Mouse (Mus musculus) heart, embryonic 13.5 days (tissue): ENCODE measurements at regions not wholly inside any gene's neighbourhood (a gene's known extent, or its start where the extent isn't known, plus 50 kb on each side); places are given as distances from the start of the nearest gene placed in this dataset.
A peak's percentile ranks its signal among the peaks of the same experiment; 100 is the strongest.
"Not testable (repeated sequence)": the region's sequence is repeated elsewhere in the genome, so short reads cannot be mapped to it uniquely, and the experiment has no call there.

Experiments
- ATAC-seq: fragments of 200-750 bp; cut with Nextera tagmentation; 2 replicates; pipeline ENCODE4 v1.8.0; 2017; ENCODE audit warnings: moderate TSS enrichment; ENCODE audit not compliant: insufficient number of reproducible peaks, low FRiP score, low TSS enrichment; ENCODE audit errors: extremely low read depth
- H3K27ac ChIP-seq: fragments of 300-500 bp; sonication (generic); replicated peaks from 2 replicates; pipeline ENCODE4 v1.5.1; 2015; ENCODE audit warnings: moderate library complexity, mild to moderate bottlenecking, inconsistent platforms
- H3K27me3 ChIP-seq: fragments of 300-500 bp; sonication (generic); replicated peaks from 2 replicates; pipeline ENCODE4 v1.6.1; 2015; ENCODE audit warnings: mild to moderate bottlenecking, inconsistent platforms
- H3K36me3 ChIP-seq: fragments of 300-500 bp; sonication (generic); 2 replicates; pipeline ENCODE4 v1.6.1; 2015; ENCODE audit warnings: mild to moderate bottlenecking, inconsistent platforms
- H3K4me1 ChIP-seq: fragments of 300-500 bp; sonication (generic); 2 replicates; pipeline ENCODE4 v1.6.1; 2015; ENCODE audit warnings: inconsistent platforms
- H3K4me2 ChIP-seq: fragments of 300-500 bp; sonication (generic); 2 replicates; pipeline ENCODE4 v1.6.1; 2015; ENCODE audit warnings: inconsistent platforms, mild to moderate bottlenecking, moderate library complexity
- H3K4me3 ChIP-seq: fragments of 300-500 bp; sonication (generic); 2 replicates; pipeline ENCODE4 v1.5.1; 2015; ENCODE audit warnings: moderate library complexity, mild to moderate bottlenecking, inconsistent platforms
- H3K9ac ChIP-seq: fragments of 300-500 bp; sonication (generic); 2 replicates; pipeline ENCODE4 v1.6.1; 2015; ENCODE audit warnings: inconsistent platforms, mild to moderate bottlenecking, moderate library complexity
- H3K9me3 ChIP-seq: fragments of 300-500 bp; sonication (generic); 2 replicates; pipeline ENCODE4 v1.6.1; 2016; ENCODE audit warnings: inconsistent platforms
- WGBS: fragments of 180-500 bp; shearing (Covaris S2); methylation state at CpG from one replicate; pipeline ENCODE4 v1.1.7; 2015; ENCODE audit warnings: mixed read lengths; 5-methylcytosine and 5-hydroxymethylcytosine counted together

DNA sequence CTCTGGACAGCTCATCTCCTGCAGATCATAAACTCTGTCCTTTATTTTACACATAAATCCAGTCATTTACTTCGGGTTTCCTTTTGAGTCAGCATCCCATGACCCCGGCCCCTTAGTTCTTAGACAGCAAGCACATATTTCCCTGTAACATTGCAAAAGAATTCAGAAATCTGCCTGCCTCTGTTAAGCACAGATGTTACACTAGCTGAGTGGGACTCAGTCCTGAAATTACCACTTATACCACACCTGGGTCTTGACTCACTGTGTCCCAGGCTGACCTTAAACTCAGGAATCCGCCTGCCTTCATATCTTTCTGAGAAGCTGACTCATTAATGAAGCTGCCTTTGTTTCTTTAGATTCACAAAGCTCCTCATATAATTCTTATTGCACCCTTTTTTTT is 139.9 kb downstream of the Sptssa start:
- 0 out of 2 replicates have a peak, but pooled peaks cover 2% of the 10 kb centered on the region for H3K9me3 ChIP-seq
- 64% methylated on average over 3 of the region's 3 CpGs for WGBS
- no peaks in the 10 kb centered on the region for H3K27me3 ChIP-seq
- no peak overlapping the region for H3K4me2 ChIP-seq
- ATAC-seq, result no peak
- peaks cover 19% of the 10 kb centered on the region for H3K4me1 ChIP-seq
- H3K4me3 ChIP-seq, result no peak overlapping the region
- no peaks in the 10 kb centered on the region for H3K36me3 ChIP-seq
- H3K9ac ChIP-seq, result no peak overlapping the region
- no peak overlapping the region for H3K27ac ChIP-seq

DNA sequence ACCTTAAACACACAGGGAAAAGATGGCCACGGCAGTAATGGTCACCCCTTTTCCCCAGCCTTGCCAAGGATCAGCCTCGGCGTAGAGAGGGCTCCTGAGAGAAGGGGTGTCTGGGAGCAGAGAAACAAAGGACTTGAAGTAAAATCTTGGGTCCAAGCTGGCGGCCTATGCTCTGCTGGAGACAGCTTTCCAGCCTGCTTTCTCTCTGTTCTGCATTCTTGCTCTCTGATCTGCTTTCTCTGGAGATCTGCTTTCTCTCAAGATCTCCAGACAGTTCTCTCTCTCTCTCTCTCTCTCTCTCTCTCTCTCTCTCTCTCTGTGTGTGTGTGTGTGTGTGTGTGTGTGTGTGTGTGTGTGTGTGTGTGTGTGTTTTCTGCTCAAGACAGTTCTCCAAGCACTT is 140.3 kb downstream of the Sptssa start:
- not testable (repeated sequence) for ATAC-seq, H3K36me3 ChIP-seq, H3K27me3 ChIP-seq, H3K9me3 ChIP-seq, H3K4me3 ChIP-seq, H3K4me2 ChIP-seq
- H3K27ac ChIP-seq, result peak overlapping the region; percentile 51
- H3K4me1 ChIP-seq, result peaks cover 19% of the 10 kb centered on the region
- peak overlapping the region; percentile 33; the same call in 1 of the 2 replicates for H3K9ac ChIP-seq
- WGBS, result 26% methylated on average over 4 of the region's 4 CpGs

DNA sequence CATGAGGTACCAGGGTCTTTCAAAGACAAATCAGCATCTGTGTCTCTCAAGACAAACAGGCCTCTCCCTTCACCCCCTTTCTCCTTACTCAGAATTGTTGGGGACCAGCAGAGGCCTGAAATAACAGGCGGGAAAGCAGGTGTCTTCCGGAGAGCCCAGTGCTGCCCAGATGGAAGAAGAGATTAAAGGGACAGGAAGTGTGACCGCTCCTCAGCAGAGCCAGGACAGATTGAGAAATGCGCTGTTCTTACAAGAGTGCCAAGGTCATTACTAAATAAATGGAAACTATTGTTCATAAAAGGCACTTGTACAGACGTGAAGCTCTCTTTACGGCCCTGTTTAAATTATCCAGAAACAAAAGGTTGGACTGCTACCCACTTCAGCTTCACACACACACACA is 146.5 kb downstream of the Sptssa start:
- Histone ChIP-seq H3K27ac (no peak overlapping the region), H3K4me1 (peaks cover 6% of the 10 kb centered on the region; the same call in 1 of the 2 replicates), H3K9ac (no peak overlapping the region), H3K36me3 (no peaks in the 10 kb centered on the region), H3K9me3 (no peaks in the 10 kb centered on the region; the same call in 1 of the 2 replicates), H3K4me2 (no peak overlapping the region), H3K4me3 (no peak overlapping the region), H3K27me3 (no peaks in the 10 kb centered on the region)
- no peak for ATAC-seq
- WGBS, result 51% methylated on average over 6 of the region's 6 CpGs

DNA sequence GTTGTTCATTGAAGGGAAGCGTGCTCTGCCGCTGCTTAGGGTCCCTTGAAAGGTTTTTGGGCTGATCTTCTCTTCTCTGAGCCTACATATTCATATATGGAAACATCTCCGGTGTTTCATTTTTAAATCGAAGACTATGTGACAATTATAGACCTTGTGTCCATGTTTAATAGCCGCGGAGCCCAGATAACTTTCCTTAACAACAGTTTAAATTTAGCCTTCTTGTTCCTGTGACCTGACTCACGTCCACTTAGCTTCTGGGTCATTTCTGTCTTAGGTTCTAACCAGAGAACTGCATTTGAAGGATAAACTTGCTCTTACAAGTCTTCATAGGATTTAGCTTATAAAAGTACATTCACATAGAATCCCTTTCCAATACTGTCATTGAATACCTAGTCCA is 153.6 kb downstream of the Sptssa start:
- no peak overlapping the region for H3K9ac ChIP-seq
- no peak overlapping the region for H3K4me3 ChIP-seq
- H3K27ac ChIP-seq, result peak overlapping the region; percentile 73
- no peaks in the 10 kb centered on the region for H3K36me3 ChIP-seq
- ATAC-seq, result no peak
- peaks cover 27% of the 10 kb centered on the region for H3K4me1 ChIP-seq
- WGBS, result 57% methylated on average over 7 of the region's 7 CpGs
- H3K4me2 ChIP-seq, result no peak overlapping the region
- no peaks in the 10 kb centered on the region for H3K27me3 ChIP-seq
- no peaks in the 10 kb centered on the region for H3K9me3 ChIP-seq

DNA sequence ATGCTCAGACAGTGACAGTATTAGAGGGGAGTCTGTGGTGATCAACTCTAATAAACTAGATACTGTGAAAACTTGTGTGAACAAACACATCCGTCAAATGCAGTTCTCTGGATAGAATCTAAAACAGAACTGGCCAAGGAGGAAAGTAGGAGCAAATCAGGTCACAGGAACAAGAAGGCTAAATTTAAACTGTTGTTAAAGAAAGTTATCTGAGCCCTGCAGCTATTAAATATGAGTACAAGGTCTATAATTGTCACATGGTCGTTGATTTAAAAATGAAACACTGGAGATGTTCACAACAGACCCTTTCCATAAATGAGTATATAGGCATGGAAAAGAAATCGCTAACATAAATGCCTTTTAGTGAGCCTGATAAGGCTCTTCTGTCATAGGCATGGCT is 156.4 kb downstream of the Sptssa start:
- WGBS, result 40% methylated on average over 3 of the region's 3 CpGs
- Histone ChIP-seq H3K36me3 (no peaks in the 10 kb centered on the region), H3K27ac (no peak overlapping the region), H3K4me2 (no peak overlapping the region), H3K27me3 (no peaks in the 10 kb centered on the region), H3K9me3 (no peaks in the 10 kb centered on the region), H3K4me1 (peaks cover 37% of the 10 kb centered on the region), H3K4me3 (no peak overlapping the region), H3K9ac (no peak overlapping the region)
- no peak for ATAC-seq

DNA sequence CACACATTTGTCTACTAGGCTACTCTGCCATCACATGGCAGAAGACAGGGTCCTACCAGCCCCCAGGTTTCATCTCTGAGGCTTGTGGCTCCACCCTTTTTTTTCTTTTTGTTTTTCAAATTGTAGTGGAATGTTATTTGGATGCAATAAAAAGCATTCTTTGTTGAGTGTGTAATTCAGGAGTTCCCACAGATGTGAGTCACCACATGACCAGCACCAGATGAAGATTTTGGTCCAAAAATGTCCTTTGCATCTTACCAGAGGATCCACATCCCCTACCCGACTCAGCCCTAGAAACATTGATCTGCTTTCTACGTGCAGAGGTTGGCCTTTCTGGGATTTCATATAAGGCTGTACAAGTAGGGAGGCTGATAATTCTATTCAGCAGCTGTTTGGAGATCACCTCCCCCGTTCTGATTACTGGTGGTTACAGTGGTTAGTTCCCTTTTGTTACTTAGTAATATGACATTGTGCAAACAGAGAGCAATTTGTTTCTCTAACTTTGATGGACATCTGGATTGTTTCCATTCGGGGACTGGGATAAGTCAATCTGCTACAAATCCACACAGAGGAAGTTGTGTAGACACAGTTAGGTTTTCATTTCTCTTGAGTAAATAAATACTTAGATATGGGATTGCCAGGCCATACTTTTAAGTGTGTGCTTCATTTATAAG is 160.5 kb downstream of the Sptssa start:
- H3K4me1 ChIP-seq, result peaks cover 23% of the 10 kb centered on the region
- H3K9me3 ChIP-seq, result no peaks in the 10 kb centered on the region
- no peak overlapping the region for H3K4me3 ChIP-seq
- no peak overlapping the region for H3K27ac ChIP-seq
- ATAC-seq, result no peak
- no peak overlapping the region for H3K9ac ChIP-seq
- H3K27me3 ChIP-seq, result peaks cover 7% of the 10 kb centered on the region; the same call in 1 of the 2 replicates
- WGBS, result 49% methylated on average over 4 of the region's 4 CpGs
- no peak overlapping the region for H3K4me2 ChIP-seq
- no peaks in the 10 kb centered on the region for H3K36me3 ChIP-seq

DNA sequence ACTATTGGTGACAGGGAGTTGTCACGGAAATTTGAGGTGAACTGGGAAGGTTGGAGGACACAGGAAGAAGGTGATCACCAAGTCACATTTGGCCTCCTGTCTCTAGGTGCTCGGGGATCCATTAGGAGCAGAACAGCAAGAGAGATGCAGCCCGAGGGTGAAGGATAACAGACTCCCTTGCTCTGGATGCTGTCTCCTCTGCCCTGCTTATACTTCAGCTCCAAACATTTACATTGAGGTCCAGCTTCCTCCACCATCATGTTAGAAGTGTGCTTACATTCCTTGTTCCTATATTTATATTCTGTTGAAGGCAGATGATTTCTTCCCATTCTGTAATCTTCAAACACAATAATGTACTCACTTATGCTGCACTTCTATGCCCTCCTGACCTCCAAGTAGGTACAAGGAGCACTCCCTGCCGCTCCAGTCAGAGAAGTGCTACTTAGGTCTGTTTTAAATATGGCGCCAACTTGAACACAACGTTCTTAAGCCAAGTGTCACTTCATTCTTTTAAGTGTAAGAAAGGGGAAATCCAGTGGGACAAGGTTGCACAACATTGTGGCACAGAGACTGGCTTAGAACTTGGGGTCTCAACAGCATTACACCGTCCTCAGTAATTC is 161.5 kb downstream of the Sptssa start:
- Histone ChIP-seq H3K4me1 (peaks cover 17% of the 10 kb centered on the region), H3K36me3 (no peaks in the 10 kb centered on the region), H3K27me3 (peaks cover 13% of the 10 kb centered on the region; the same call in 1 of the 2 replicates), H3K9ac (no peak overlapping the region), H3K27ac (no peak overlapping the region), H3K4me3 (no peak overlapping the region), H3K9me3 (no peaks in the 10 kb centered on the region), H3K4me2 (no peak overlapping the region)
- 73% methylated on average over 7 of the region's 7 CpGs for WGBS
- no peak for ATAC-seq

DNA sequence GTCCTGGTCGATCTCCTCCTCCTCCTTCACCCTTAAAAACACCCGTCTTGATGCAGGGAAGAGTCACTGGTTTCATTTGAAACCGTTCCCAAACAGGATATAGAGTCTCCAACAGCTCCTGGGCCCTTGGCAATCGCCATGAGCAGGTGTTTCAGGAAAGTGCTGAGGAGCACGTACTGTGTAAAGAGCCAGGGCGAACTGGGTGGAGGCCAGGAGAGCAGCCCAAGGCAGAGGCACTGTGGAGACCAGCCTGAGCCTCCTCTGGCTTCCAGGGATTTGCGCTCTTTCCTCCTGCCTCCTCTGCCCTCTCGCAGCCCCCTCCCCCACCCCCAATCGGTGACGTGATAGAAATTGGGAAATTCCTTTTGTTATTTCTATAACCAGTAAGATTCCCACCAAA is 163.6 kb downstream of the Sptssa start:
- H3K4me2 ChIP-seq, result no peak overlapping the region
- 42% methylated on average over 10 of the region's 10 CpGs for WGBS
- no peaks in the 10 kb centered on the region for H3K9me3 ChIP-seq
- peaks cover 16% of the 10 kb centered on the region for H3K4me1 ChIP-seq
- H3K36me3 ChIP-seq, result no peaks in the 10 kb centered on the region
- ATAC-seq, result no peak
- H3K9ac ChIP-seq, result peak overlapping the region; percentile 10; the same call in 1 of the 2 replicates
- H3K4me3 ChIP-seq, result no peak overlapping the region
- H3K27me3 ChIP-seq, result peaks cover 13% of the 10 kb centered on the region; the same call in 1 of the 2 replicates
- peak overlapping the region; percentile 45 for H3K27ac ChIP-seq

DNA sequence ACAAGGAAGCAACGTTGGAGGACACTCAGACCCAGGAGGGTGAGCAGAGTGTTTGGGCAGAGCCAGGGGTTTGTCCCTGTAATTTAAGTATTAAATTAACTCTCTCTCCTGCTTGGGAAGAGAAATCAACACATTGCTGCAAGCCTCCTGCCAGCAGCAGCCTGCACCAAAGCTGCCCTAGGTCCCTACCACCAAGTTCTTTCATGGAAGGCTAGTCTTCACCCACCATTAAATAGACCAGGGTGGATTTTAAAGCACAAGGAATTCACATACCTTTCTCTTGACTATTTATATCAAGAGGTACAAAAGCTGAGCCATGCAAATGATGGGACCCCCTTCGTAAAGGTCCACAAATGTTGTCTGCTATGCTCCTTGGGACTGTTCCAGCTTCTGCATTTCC is 165.9 kb downstream of the Sptssa start:
- no peak overlapping the region for H3K9ac ChIP-seq
- no peak for ATAC-seq
- H3K4me3 ChIP-seq, result no peak overlapping the region
- no peaks in the 10 kb centered on the region for H3K36me3 ChIP-seq
- no peaks in the 10 kb centered on the region for H3K9me3 ChIP-seq
- peaks cover 13% of the 10 kb centered on the region; the same call in 1 of the 2 replicates for H3K27me3 ChIP-seq
- 66% methylated on average over 2 of the region's 2 CpGs for WGBS
- H3K27ac ChIP-seq, result no peak overlapping the region
- peaks cover 8% of the 10 kb centered on the region for H3K4me1 ChIP-seq
- no peak overlapping the region for H3K4me2 ChIP-seq

DNA sequence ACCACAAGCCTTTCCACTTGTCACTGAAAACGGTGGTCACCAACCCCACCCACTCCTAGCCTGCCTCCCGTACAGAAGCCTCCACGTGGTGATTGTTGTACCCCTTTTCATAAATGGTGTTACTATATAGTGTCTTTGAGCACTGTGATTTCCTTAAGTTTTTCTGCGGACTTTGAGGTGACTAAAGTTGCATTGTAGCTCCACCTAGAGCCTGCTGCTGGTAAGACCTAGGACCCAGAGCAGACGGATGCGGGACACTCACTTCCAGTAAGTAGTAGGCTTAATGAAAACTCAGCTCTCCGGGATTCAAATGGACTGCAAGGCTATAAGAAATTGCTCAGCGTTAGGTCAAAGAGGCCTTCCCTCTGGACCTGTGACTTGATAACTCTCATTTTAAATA is 166.7 kb downstream of the Sptssa start:
- Histone ChIP-seq H3K27ac (no peak overlapping the region), H3K36me3 (no peaks in the 10 kb centered on the region), H3K4me2 (peak overlapping the region; percentile 51; the same call in 1 of the 2 replicates), H3K4me1 (0 out of 2 replicates have a peak, but pooled peaks cover 6% of the 10 kb centered on the region), H3K9me3 (no peaks in the 10 kb centered on the region), H3K4me3 (no peak overlapping the region), H3K27me3 (peaks cover 13% of the 10 kb centered on the region; the same call in 1 of the 2 replicates), H3K9ac (peak overlapping the region; percentile 50; the same call in 1 of the 2 replicates)
- no peak for ATAC-seq
- 4% methylated on average over 8 of the region's 8 CpGs for WGBS

DNA sequence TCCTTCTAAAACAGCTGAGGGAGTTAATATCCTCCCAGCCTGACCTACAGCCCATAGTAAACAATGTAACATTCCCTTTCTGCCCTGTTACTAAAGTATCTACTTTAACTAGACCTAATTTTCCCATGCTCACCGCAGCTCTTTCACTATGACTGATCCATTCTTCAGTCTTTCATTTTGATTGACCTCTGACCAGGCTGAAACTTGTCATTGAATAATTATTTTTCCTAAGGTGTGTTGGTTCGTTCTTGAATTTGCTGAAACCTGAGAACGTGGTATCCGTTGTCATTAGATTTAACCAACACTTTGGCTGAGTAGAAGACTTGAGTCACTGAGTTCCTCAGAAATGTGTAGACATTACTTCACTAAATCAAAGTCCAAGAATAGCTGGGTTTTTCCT is 168.7 kb downstream of the Sptssa start:
- H3K4me3 ChIP-seq, result no peak overlapping the region
- no peak overlapping the region for H3K4me2 ChIP-seq
- H3K4me1 ChIP-seq, result 0 out of 2 replicates have a peak, but pooled peaks cover 3% of the 10 kb centered on the region
- WGBS, result 79% methylated on average over 4 of the region's 4 CpGs
- no peak for ATAC-seq
- H3K36me3 ChIP-seq, result no peaks in the 10 kb centered on the region
- H3K27ac ChIP-seq, result no peak overlapping the region
- no peak overlapping the region for H3K9ac ChIP-seq
- H3K9me3 ChIP-seq, result no peaks in the 10 kb centered on the region
- H3K27me3 ChIP-seq, result peaks cover 13% of the 10 kb centered on the region; the same call in 1 of the 2 replicates
